Comparison of ENCODE assay signal across 23 mouse cellular contexts in genomic region chr11:52551451-52551850, GRCm38 (mm10).
DNase-seq lines count a peak whose midpoint lies in the region; ATAC-seq and TF ChIP-seq lines count a peak whose summit lies in the region.
"Had no signal": no experiment of that assay in that cellular context is flagged by ENCODE, and none has a peak within 500 bp of the region (broad histone marks: within the 10 kb centered on the region; RNA-seq: fewer than 3 reads in every experiment).

No protein-coding gene starts in this region.

- no peak overlapping the region for H3K4me3 ChIP-seq in kidney, embryonic 14.5 days (ENCODE audit: low read length)
- no peak overlapping the region for H3K4me3 ChIP-seq in C2C12 (ENCODE audit: insufficient read depth, poor library complexity, severe bottlenecking)
- H3K4me3 ChIP-seq in myocyte = no peak overlapping the region
- H3K4me3 ChIP-seq in gastrocnemius, adult 2 months = no peak overlapping the region
- H3K4me3 ChIP-seq: forebrain, embryonic 13.5 days; liver, embryonic 13.5 days; megakaryocyte, embryonic 14.5 days; neural tube, embryonic 13.5 days had no signal

- 65% methylated on average over 5 of the region's 5 CpGs for WGBS in kidney, embryonic 14.5 days

- H3K36me3 ChIP-seq in kidney, embryonic 14.5 days (ENCODE audit: control insufficient read depth, insufficient read depth, low read length) = no peaks in the 10 kb centered on the region
- H3K36me3 ChIP-seq in C2C12 (ENCODE audit: control insufficient read depth, insufficient read depth) (no peaks in the 10 kb centered on the region), myocyte (ENCODE audit: control insufficient read depth, insufficient read depth) (no peaks in the 10 kb centered on the region)
- H3K36me3 ChIP-seq: liver, embryonic 13.5 days; neural tube, embryonic 13.5 days had no signal

- H3K79me2 ChIP-seq in C2C12 (ENCODE audit: control insufficient read depth, insufficient read depth) (no peaks in the 10 kb centered on the region), myocyte (ENCODE audit: control insufficient read depth, insufficient read depth) (no peaks in the 10 kb centered on the region)

- no peak for TF ChIP-seq CTCF in C2C12 (IDR thresholded peaks at IDR 0.05; ENCODE audit: control insufficient read depth, insufficient read depth, insufficient read length)
- TF ChIP-seq CTCF in gastrocnemius, adult 2 months (IDR thresholded peaks at IDR 0.05) = no peak

- H3K9me3 ChIP-seq in kidney, embryonic 14.5 days (ENCODE audit: control insufficient read depth, low read length) = no peaks in the 10 kb centered on the region
- H3K9me3 ChIP-seq: forebrain, embryonic 13.5 days; liver, embryonic 13.5 days; megakaryocyte, embryonic 14.5 days; neural tube, embryonic 13.5 days had no signal

- H3K79me3 ChIP-seq in C2C12 (ENCODE audit: low read depth) = no peaks in the 10 kb centered on the region

- no peaks in the 10 kb centered on the region for H3K4me1 ChIP-seq in kidney, embryonic 14.5 days (ENCODE audit: control insufficient read depth, insufficient read depth, low read length)
- H3K4me1 ChIP-seq: liver, embryonic 13.5 days had no signal

- no peak for ATAC-seq in kidney, embryonic 14.5 days (ENCODE audit: low FRiP score, low TSS enrichment)
- ATAC-seq: CD4-positive, CD25-positive, alpha-beta regulatory T cell, adult 4 months; forebrain, embryonic 13.5 days; hindbrain, postnatal 0 days; intestine, postnatal 0 days had no signal

- no peaks in the 10 kb centered on the region for H3K27me3 ChIP-seq in kidney, embryonic 14.5 days (ENCODE audit: control insufficient read depth, insufficient read depth, low read length)
- peaks cover 17% of the 10 kb centered on the region for H3K27me3 ChIP-seq in C2C12 (ENCODE audit: control insufficient read depth, insufficient read depth, insufficient read length)
- H3K27me3 ChIP-seq in myocyte (ENCODE audit: control insufficient read depth, insufficient read depth, insufficient read length) = peaks cover 17% of the 10 kb centered on the region
- H3K27me3 ChIP-seq: forebrain, embryonic 13.5 days; liver, embryonic 13.5 days had no signal

- no peak overlapping the region for H3K4me2 ChIP-seq in kidney, embryonic 14.5 days (replicated peaks; ENCODE audit: low read depth, low read length)
- peak overlapping the region; percentile 45 for H3K4me2 ChIP-seq in myocyte (ENCODE audit: low read depth)
- H3K4me2 ChIP-seq: forebrain, embryonic 13.5 days; heart, embryonic 11.5 days; liver, embryonic 13.5 days; lung, embryonic 14.5 days; neural tube, embryonic 13.5 days had no signal

- H3ac ChIP-seq in C2C12 (ENCODE audit: control insufficient read depth, insufficient read length, low read depth) = no peak overlapping the region
- H3ac ChIP-seq in myocyte (ENCODE audit: control insufficient read depth, insufficient read length) = no peak overlapping the region

- no peak overlapping the region for H3K9ac ChIP-seq in kidney, embryonic 14.5 days (ENCODE audit: low read depth, low read length)
- H3K9ac ChIP-seq: forebrain, embryonic 13.5 days; liver, embryonic 13.5 days; lung, embryonic 14.5 days; neural tube, embryonic 13.5 days had no signal

- DNase-seq in kidney, adult 9 months = peak; percentile 31
- peak; percentile 83 for DNase-seq in NIH3T3 (ENCODE audit: low read depth)
- no peak for DNase-seq in T-cell, adult 2 months (ENCODE audit: low spot score)
- DNase-seq in gastrocnemius, adult 2 months = no peak
- DNase-seq: cerebellum, adult 9-11 months; gastrocnemius, postnatal 10 days; heart, adult 11 months; kidney, postnatal 4 days; liver, embryonic 13.5 days; lung, embryonic 14.5 days; lung, postnatal 36 days; midbrain, embryonic 14.5 days; spleen, adult 18-20 months had no signal

- no peak overlapping the region for H3K27ac ChIP-seq in kidney, embryonic 14.5 days (ENCODE audit: low read depth, low read length)
- no peak overlapping the region for H3K27ac ChIP-seq in gastrocnemius, adult 2 months
- H3K27ac ChIP-seq: forebrain, embryonic 13.5 days; hindbrain, postnatal 0 days; liver, embryonic 13.5 days; neural tube, embryonic 13.5 days had no signal

- TF ChIP-seq POLR2A in myocyte (IDR thresholded peaks at IDR 0.05; ENCODE audit: insufficient read length, low read depth) = no peak

- intact Hi-C loops in gastrocnemius, adult 2 months (cut with DNase I) = no loop called here

TF ChIP-seq in C2C12, 6 proteins besides CTCF, POLR2A, EP300 and RAD21:
- TF ChIP-seq MYOD1 (IDR thresholded peaks at IDR 0.05; ENCODE audit: control insufficient read depth, insufficient read length, low read depth) (peak; percentile 68), FOSL1 (IDR thresholded peaks at IDR 0.05; ENCODE audit: insufficient read depth, low read length, poor library complexity, severe bottlenecking) (peak; percentile 65), USF1 (IDR thresholded peaks at IDR 0.05; ENCODE audit: low read depth) (no peak), CEBPB (IDR thresholded peaks at IDR 0.05; ENCODE audit: low read depth) (no peak)

TF ChIP-seq in myocyte, 11 proteins besides CTCF, POLR2A, EP300 and RAD21:
- TF ChIP-seq MYOG (IDR thresholded peaks at IDR 0.05; ENCODE audit: control insufficient read depth in 1 of 3, insufficient read depth in 1 of 3, insufficient read length in 2 of 3, low read depth in 2 of 3) (peak in 2 of 3 experiments; percentile 61 to 66), MAX (IDR thresholded peaks at IDR 0.05; ENCODE audit: low read depth) (no peak), CEBPB (IDR thresholded peaks at IDR 0.05; ENCODE audit: insufficient read depth, poor library complexity, severe bottlenecking) (0 out of 2 replicates have a peak, but pooled peaks have one; percentile 37), REST (IDR thresholded peaks at IDR 0.05; ENCODE audit: insufficient read depth, insufficient read length) (no peak), MYOD1 (IDR thresholded peaks at IDR 0.05; ENCODE audit: control insufficient read depth in 1 of 3, insufficient read length in 2 of 3, low read depth in 2 of 3) (peak in 2 of 3 experiments; percentile 4 to 41)

Comparison
In these comparisons a context has a peak if more than half of its experiments do, and no peak if none do; other contexts are left out.
1. DNase-seq: peak in kidney, adult 9 months (single experiment) and NIH3T3 (single experiment); none in T-cell, adult 2 months (single experiment) and gastrocnemius, adult 2 months (single experiment).